Mouse (Mus musculus) forebrain, postnatal 0 days (tissue): ENCODE measurements around the gene 4932438H23Rik. TPM values are rescaled to one million over a fixed set of nuclear protein-coding genes. Genes with fewer than 3 reads are reported as not detected.

Experiments used
- ATAC-seq: fragments of 200-750 bp; cut with Nextera tagmentation; 2 replicates; pipeline ENCODE4 v1.8.0; 2017; ENCODE audit warnings: mild to moderate bottlenecking, moderate library complexity
- DNase-seq: peaks from one replicate; pipeline ENCODE4 v3.0.0-alpha.2; 2015
- H3K27ac ChIP-seq: fragments of 300-500 bp; sonication (generic); 2 replicates; pipeline ENCODE4 v1.5.1; 2014; ENCODE audit warnings: low read depth, mild to moderate bottlenecking, antibody characterized with exemption, low read length, moderate library complexity, mixed read lengths
- H3K27me3 ChIP-seq: fragments of 300-500 bp; sonication (generic); 2 replicates; pipeline ENCODE4 v1.6.1; 2014; ENCODE audit warnings: mild to moderate bottlenecking, low read length, mixed read lengths; ENCODE audit not compliant: insufficient read depth
- H3K36me3 ChIP-seq: fragments of 300-500 bp; sonication (generic); 2 replicates; pipeline ENCODE4 v1.6.1; 2014; ENCODE audit warnings: mild to moderate bottlenecking, moderate library complexity; ENCODE audit not compliant: insufficient read depth
- H3K4me1 ChIP-seq: fragments of 300-500 bp; sonication (generic); 2 replicates; pipeline ENCODE4 v1.6.1; 2014; ENCODE audit warnings: antibody characterized with exemption; ENCODE audit not compliant: insufficient read depth
- H3K4me2 ChIP-seq: fragments of 300-500 bp; sonication (generic); 2 replicates; pipeline ENCODE4 v1.6.1; 2014; ENCODE audit warnings: low read depth, mild to moderate bottlenecking, moderate library complexity
- H3K4me3 ChIP-seq: fragments of 300-500 bp; sonication (generic); 2 replicates; pipeline ENCODE4 v1.5.1; 2014; ENCODE audit warnings: low read depth, low read length, mixed read lengths
- H3K9ac ChIP-seq: fragments of 300-500 bp; sonication (generic); 2 replicates; pipeline ENCODE4 v1.6.1; 2014; ENCODE audit warnings: mild to moderate bottlenecking
- H3K9me3 ChIP-seq: fragments of 300-500 bp; sonication (generic); 2 replicates; pipeline ENCODE4 v1.6.1; 2016; ENCODE audit warnings: low read length
- CTCF ChIP-seq: sonication (generic); IDR thresholded peaks from 2 replicates; pipeline ENCODE4 v1.5.1; 2016; ENCODE audit warnings: antibody characterized with exemption, control low read depth, low read depth
- WGBS: fragments of 180-500 bp; shearing (Covaris S2); extraction: QIAGEN DNeasy Blood & Tissue Kit; methylation state at CpG from one replicate; pipeline ENCODE4 v1.1.7; 2014; 5-methylcytosine and 5-hydroxymethylcytosine counted together
- polyA plus RNA-seq: library from polyadenylated mRNA; unstranded; fragments of >200 nt; fragmentation: Nextera tagmentation; extraction: Ambion mirVana; gene quantifications from 2 replicates; pipeline ENCODE4 v1.2.1, GENCODE M21; 2015
- total RNA-seq: library from RNA; depleted of rRNA; stranded (reverse); fragments of >200 nt; gene quantifications from 2 replicates; pipeline ENCODE4 v1.2.3, GENCODE M21; 2014

The 4932438H23Rik gene
- total and polyA plus RNA-seq, 2 experiments from 2014 or later: 0.81 to 1.2 TPM

DNA sequence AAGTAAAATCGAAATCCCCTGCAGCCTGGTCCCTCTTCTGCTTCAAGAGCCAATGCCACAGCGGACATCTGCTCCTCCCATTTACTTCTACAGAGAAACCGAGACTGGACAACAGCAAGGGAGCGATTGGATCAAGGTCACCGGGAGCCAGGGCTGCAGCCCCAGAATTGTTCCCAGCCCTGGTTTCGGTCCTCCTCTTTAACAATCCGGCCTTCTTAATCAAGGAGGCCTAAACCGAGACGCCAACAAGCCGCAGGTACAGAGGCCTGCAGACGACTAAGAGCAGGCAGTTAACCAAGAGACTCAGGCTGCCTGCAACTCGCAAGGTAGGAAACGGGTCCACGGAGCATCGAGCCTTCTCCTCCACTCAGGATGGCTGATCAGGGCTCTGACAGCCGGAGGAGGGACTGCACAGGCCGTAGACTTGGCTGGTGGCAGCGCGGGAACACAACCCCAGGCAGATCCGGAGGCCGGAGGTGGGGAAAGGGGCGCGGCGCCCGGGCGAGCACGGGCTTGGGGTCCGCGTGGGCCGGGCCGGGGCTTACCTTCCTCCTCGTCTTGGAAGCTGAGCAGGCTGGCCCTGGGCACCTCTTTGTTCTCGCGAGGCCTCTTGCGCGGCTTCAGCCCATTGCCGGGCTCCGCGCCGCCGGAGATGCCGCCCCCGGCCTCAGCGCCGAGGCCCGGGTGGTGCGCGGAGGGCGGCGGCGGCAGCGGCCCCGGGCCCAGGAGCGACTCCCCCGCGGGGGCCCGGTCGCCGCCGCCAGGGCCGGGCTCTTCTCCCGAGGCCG, 51.3 kb downstream of the 4932438H23Rik start:
- peak; percentile 69 for ATAC-seq
- peak overlapping the region; percentile 54 for H3K4me2 ChIP-seq
- H3K9me3 ChIP-seq: no peaks in the 10 kb centered on the region
- peak; percentile 67 for DNase-seq
- H3K9ac ChIP-seq: peak overlapping the region; percentile 94
- under 1% methylated on average over 62 of the region's 63 CpGs for WGBS
- no peak for TF ChIP-seq CTCF
- 0 out of 2 replicates have a peak, but pooled peaks cover 3% of the 10 kb centered on the region for H3K36me3 ChIP-seq
- no peaks in the 10 kb centered on the region for H3K27me3 ChIP-seq
- peaks cover 7% of the 10 kb centered on the region for H3K4me1 ChIP-seq
- H3K4me3 ChIP-seq: peak overlapping the region; percentile 74
- H3K27ac ChIP-seq: peak overlapping the region; percentile 99

- Histone ChIP-seq H3K9ac (0 out of 2 replicates have a peak overlapping the region, but pooled peaks have one; percentile 4), H3K4me2 (peak overlapping the region; percentile 54)
- WGBS: 37% methylated on average over 1 of the region's 1 CpGs
Measured at GRCm38 (mm10) chr16:91042640-91043039, 52.3 kb downstream of the 4932438H23Rik start.

DNA sequence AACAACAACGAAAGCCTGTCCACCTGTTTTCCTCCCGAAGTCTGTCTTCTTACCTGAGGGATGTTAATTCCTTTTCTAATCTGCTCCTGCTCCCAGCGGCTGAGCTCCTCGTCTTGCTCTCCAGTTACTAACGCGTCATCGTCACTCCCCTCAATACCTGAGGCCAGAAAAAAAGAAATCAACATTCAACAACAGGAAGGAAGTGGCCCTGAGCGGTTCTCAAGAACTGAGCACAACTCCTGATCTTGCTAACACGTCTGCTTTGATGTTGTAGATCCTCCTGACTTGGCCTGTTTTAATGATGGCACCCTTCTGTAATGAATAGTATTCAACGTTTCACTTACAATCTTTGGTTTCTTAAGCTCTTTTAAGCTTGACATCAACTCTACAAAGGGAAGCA, 59.1 kb downstream of the 4932438H23Rik start:
- H3K4me1 ChIP-seq: no peaks in the 10 kb centered on the region
- DNase-seq: no peak
- WGBS: 89% methylated on average over 10 of the region's 10 CpGs
- ATAC-seq: no peak
- no peaks in the 10 kb centered on the region for H3K9me3 ChIP-seq
- H3K9ac ChIP-seq: no peak overlapping the region
- H3K4me3 ChIP-seq: no peak overlapping the region
- no peaks in the 10 kb centered on the region for H3K27me3 ChIP-seq
- no peak overlapping the region for H3K4me2 ChIP-seq
- peaks cover 70% of the 10 kb centered on the region for H3K36me3 ChIP-seq
- no peak for TF ChIP-seq CTCF
- no peak overlapping the region for H3K27ac ChIP-seq

More at GRCm38 (mm10) chr16:91042640-91043039, 52.3 kb downstream of the 4932438H23Rik start:
- ATAC-seq (no peak), DNase-seq (no peak)
- Histone ChIP-seq H3K4me1 (peaks cover 7% of the 10 kb centered on the region), H3K27me3 (no peaks in the 10 kb centered on the region), H3K9me3 (no peaks in the 10 kb centered on the region), H3K27ac (no peak overlapping the region), H3K36me3 (peaks cover 12% of the 10 kb centered on the region), H3K4me3 (peak overlapping the region; percentile 74)
- no peak for TF ChIP-seq CTCF

- no peak for DNase-seq
- no peak overlapping the region for H3K9ac ChIP-seq
- H3K27me3 ChIP-seq: no peaks in the 10 kb centered on the region
- WGBS: 92% methylated on average over 4 of the region's 4 CpGs
- no peak for ATAC-seq
- no peak overlapping the region for H3K4me2 ChIP-seq
- no peak overlapping the region for H3K4me3 ChIP-seq
- H3K9me3 ChIP-seq: no peaks in the 10 kb centered on the region
- no peak for TF ChIP-seq CTCF
- H3K36me3 ChIP-seq: peaks cover 73% of the 10 kb centered on the region
- H3K27ac ChIP-seq: no peak overlapping the region
- no peaks in the 10 kb centered on the region for H3K4me1 ChIP-seq
Measured at GRCm38 (mm10) chr16:91030751-91031150, 64.2 kb downstream of the 4932438H23Rik start.

DNA sequence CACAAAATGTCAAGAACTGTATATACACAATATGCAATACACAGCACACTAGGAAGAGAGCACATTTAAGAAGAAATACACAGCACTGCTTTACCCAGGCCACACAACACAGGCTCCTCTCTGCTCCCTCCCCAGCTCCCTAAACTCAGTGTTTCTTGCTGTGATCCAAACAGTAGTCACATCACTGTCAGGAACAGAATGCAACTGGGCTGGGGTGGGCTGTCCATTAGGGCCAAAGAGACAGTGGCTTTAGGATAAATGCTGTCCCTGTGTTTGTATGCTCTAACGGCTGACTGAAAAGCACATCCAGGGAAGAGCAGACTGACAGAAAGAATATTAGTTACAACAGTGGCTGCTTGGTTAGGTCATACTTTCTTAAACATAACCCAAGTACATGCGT, 65.0 kb downstream of the 4932438H23Rik start:
- no peak overlapping the region for H3K4me3 ChIP-seq
- H3K27me3 ChIP-seq: no peaks in the 10 kb centered on the region
- no peak for TF ChIP-seq CTCF
- no peak overlapping the region for H3K27ac ChIP-seq
- H3K9me3 ChIP-seq: no peaks in the 10 kb centered on the region
- no peak overlapping the region for H3K4me2 ChIP-seq
- H3K4me1 ChIP-seq: no peaks in the 10 kb centered on the region
- ATAC-seq (no peak), DNase-seq (no peak)
- H3K36me3 ChIP-seq: peaks cover 76% of the 10 kb centered on the region
- no peak overlapping the region for H3K9ac ChIP-seq
- 87% methylated on average over 2 of the region's 2 CpGs for WGBS

DNA sequence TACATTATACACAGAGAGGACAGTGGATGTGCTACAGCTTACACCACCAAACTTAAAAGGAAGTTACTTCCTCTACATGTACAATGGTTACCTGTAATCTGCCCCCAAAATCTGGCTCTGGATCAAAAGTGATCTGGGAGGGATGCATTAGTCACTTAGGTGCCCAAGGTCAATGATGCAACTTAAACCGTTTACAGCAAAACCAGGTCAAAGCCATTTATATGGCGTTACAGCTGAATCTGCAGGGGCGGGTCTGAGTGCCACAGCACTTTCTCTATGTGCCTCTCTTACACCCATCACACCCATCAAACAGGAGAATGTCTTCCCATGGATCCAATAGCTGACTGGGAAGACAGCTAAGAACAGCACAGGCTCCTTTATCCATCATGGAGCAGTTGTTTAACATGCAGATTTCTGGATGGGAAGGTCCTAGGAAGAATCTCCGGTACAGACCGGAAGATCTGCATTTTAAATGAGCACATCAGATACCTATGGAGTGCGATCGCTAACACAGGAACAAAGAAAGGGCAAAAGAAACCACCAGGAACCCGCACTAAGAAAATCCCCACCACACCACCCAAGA, 65.7 kb downstream of the 4932438H23Rik start:
- TF ChIP-seq CTCF: no peak
- no peak overlapping the region for H3K27ac ChIP-seq
- peaks cover 76% of the 10 kb centered on the region for H3K36me3 ChIP-seq
- H3K9me3 ChIP-seq: no peaks in the 10 kb centered on the region
- 90% methylated on average over 8 of the region's 8 CpGs for WGBS
- ATAC-seq (no peak), DNase-seq (no peak)
- no peak overlapping the region for H3K9ac ChIP-seq
- H3K4me1 ChIP-seq: no peaks in the 10 kb centered on the region
- no peaks in the 10 kb centered on the region for H3K27me3 ChIP-seq
- H3K4me2 ChIP-seq: no peak overlapping the region
- no peak overlapping the region for H3K4me3 ChIP-seq

DNA sequence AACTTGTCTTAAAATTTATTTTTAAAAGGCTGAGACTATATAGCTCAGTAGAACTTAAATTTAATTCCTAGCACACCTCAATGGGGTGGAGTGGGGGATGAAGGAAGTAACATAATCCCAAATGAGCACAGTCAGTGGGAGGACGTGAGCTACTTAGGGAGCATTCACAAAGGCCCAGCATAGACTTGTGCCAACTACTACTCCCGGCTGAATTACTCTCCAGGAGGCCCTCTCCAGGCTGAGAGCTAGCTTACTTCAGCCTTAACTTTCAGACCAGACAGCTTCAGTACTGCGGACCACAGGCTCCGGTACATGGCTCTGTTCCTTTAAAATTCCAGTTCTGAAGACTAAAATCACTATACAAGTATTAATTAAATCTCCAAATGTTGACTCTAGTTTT, 68.6 kb downstream of the 4932438H23Rik start:
- H3K27me3 ChIP-seq: no peaks in the 10 kb centered on the region
- peaks cover 73% of the 10 kb centered on the region for H3K36me3 ChIP-seq

More for the DNA sequence above, 68.6 kb downstream of the 4932438H23Rik start:
- Histone ChIP-seq H3K4me2 (no peak overlapping the region), H3K9ac (no peak overlapping the region), H3K27ac (no peak overlapping the region), H3K4me3 (no peak overlapping the region), H3K9me3 (no peaks in the 10 kb centered on the region), H3K4me1 (no peaks in the 10 kb centered on the region)
- DNase-seq: no peak
- TF ChIP-seq CTCF: no peak
- no peak for ATAC-seq
- 71% methylated on average over 4 of the region's 4 CpGs for WGBS
